Mouse (Mus musculus): ENCODE data around the gene Ulk4. TPM values are rescaled to one million over a fixed set of nuclear protein-coding genes. Genes with fewer than 3 reads are reported as not detected.
A peak's percentile ranks its signal among the peaks of the same experiment; 100 is the strongest.

Gene Ulk4
- polyA plus RNA-seq, 2 experiments: 0.40 to 30.5 TPM

GRCm38 (mm10) chr9:120973026-120973515, 303.9 kb downstream of the Ulk4 start:
- 64% methylated on average over 6 of the region's 6 CpGs for WGBS (ENCODE audit: insufficient replicate concordance)
- Histone ChIP-seq H3K9ac (replicated peaks) (no peak overlapping the region), H3K4me3 (ENCODE audit: insufficient read depth in 1 of 2, low read depth in 2 of 2, low read length in 2 of 2) (no peak overlapping the region), H3K9me3 (ENCODE audit: control insufficient read depth, low read length) (no peaks in the 10 kb centered on the region), H3K27me3 (ENCODE audit: control insufficient read depth, insufficient read depth, low read length) (no peaks in the 10 kb centered on the region), H3K4me1 (replicated peaks; ENCODE audit: control insufficient read depth in 2 of 2, insufficient read depth in 2 of 2, low read length in 1 of 2) (no peaks in the 10 kb centered on the region), H3K27ac (no peak overlapping the region), H3K4me2 (ENCODE audit: low read depth) (no peak overlapping the region), H3K36me3 (replicated peaks; ENCODE audit: control insufficient read depth, insufficient read depth, low read depth) (no peaks in the 10 kb centered on the region)
- DNase-seq (ENCODE audit: low read depth in 3 of 3, low spot score in 3 of 3): no peak
- no peak for ATAC-seq (ENCODE audit: insufficient read depth)
- no peak for TF ChIP-seq EP300 (IDR thresholded peaks at IDR 0.05; ENCODE audit: low read depth)
- no peak for TF ChIP-seq CTCF (IDR thresholded peaks at IDR 0.05; ENCODE audit: low read depth)

- no peaks in the 10 kb centered on the region for H3K27me3 ChIP-seq (ENCODE audit: control insufficient read depth, insufficient read depth, low read length)
- H3K9me3 ChIP-seq (ENCODE audit: control insufficient read depth, low read length): no peaks in the 10 kb centered on the region
- no peak overlapping the region for H3K27ac ChIP-seq
- no peak overlapping the region for H3K4me2 ChIP-seq (ENCODE audit: low read depth)
- no peak overlapping the region for H3K4me3 ChIP-seq (ENCODE audit: insufficient read depth in 1 of 2, low read depth in 2 of 2, low read length in 2 of 2)
- H3K9ac ChIP-seq (replicated peaks): no peak overlapping the region
- DNase-seq (ENCODE audit: low read depth in 3 of 3, low spot score in 3 of 3): no peak
- peaks cover 31% of the 10 kb centered on the region for H3K36me3 ChIP-seq (replicated peaks; ENCODE audit: control insufficient read depth, insufficient read depth, low read depth)
- 90% methylated on average over 10 of the region's 10 CpGs for WGBS (ENCODE audit: insufficient replicate concordance)
- TF ChIP-seq EP300 (IDR thresholded peaks at IDR 0.05; ENCODE audit: low read depth): no peak
- peaks cover 8 to 14% of the 10 kb centered on the region in 2 experiments; a peak in 3 of 4 replicates for H3K4me1 ChIP-seq (replicated peaks; ENCODE audit: control insufficient read depth in 2 of 2, insufficient read depth in 2 of 2, low read length in 1 of 2)
- no peak for ATAC-seq (ENCODE audit: insufficient read depth)
Observed at GRCm38 (mm10) chr9:120965007-120965406, 312.0 kb downstream of the Ulk4 start.

GRCm38 (mm10) chr9:120964224-120964623, 312.8 kb downstream of the Ulk4 start:
- ATAC-seq (ENCODE audit: insufficient read depth) (no peak), DNase-seq (ENCODE audit: low read depth in 3 of 3, low spot score in 3 of 3) (no peak)
- no peak overlapping the region for H3K4me3 ChIP-seq (ENCODE audit: insufficient read depth in 1 of 2, low read depth in 2 of 2, low read length in 2 of 2)
- no peaks in the 10 kb centered on the region for H3K9me3 ChIP-seq (ENCODE audit: control insufficient read depth, low read length)
- H3K9ac ChIP-seq (replicated peaks): no peak overlapping the region
- TF ChIP-seq CTCF (IDR thresholded peaks at IDR 0.05; ENCODE audit: low read depth) (no peak), EP300 (IDR thresholded peaks at IDR 0.05; ENCODE audit: low read depth) (no peak)
- no peaks in the 10 kb centered on the region for H3K27me3 ChIP-seq (ENCODE audit: control insufficient read depth, insufficient read depth, low read length)
- WGBS (ENCODE audit: insufficient replicate concordance): 88% methylated on average over 5 of the region's 5 CpGs
- peaks cover 8 to 14% of the 10 kb centered on the region in 2 experiments; a peak in 3 of 4 replicates for H3K4me1 ChIP-seq (replicated peaks; ENCODE audit: control insufficient read depth in 2 of 2, insufficient read depth in 2 of 2, low read length in 1 of 2)
- peaks cover 39% of the 10 kb centered on the region for H3K36me3 ChIP-seq (replicated peaks; ENCODE audit: control insufficient read depth, insufficient read depth, low read depth)
- no peak overlapping the region for H3K27ac ChIP-seq
- H3K4me2 ChIP-seq (ENCODE audit: low read depth): no peak overlapping the region

- WGBS (ENCODE audit: insufficient replicate concordance): 82% methylated on average over 3 of the region's 3 CpGs
- ATAC-seq (ENCODE audit: insufficient read depth): no peak
- no peak overlapping the region for H3K27ac ChIP-seq
- no peak overlapping the region for H3K4me2 ChIP-seq (ENCODE audit: low read depth)
- no peak for TF ChIP-seq EP300 (IDR thresholded peaks at IDR 0.05; ENCODE audit: low read depth)
- TF ChIP-seq CTCF (IDR thresholded peaks at IDR 0.05; ENCODE audit: low read depth): no peak
- H3K4me3 ChIP-seq (ENCODE audit: insufficient read depth in 1 of 2, low read depth in 2 of 2, low read length in 2 of 2): no peak overlapping the region
- H3K36me3 ChIP-seq (replicated peaks; ENCODE audit: control insufficient read depth, insufficient read depth, low read depth): peaks cover 44% of the 10 kb centered on the region
- no peaks in the 10 kb centered on the region for H3K27me3 ChIP-seq (ENCODE audit: control insufficient read depth, insufficient read depth, low read length)
- no peak overlapping the region for H3K9ac ChIP-seq (replicated peaks)
- peaks cover 8 to 14% of the 10 kb centered on the region in 2 experiments; a peak in 3 of 4 replicates for H3K4me1 ChIP-seq (replicated peaks; ENCODE audit: control insufficient read depth in 2 of 2, insufficient read depth in 2 of 2, low read length in 1 of 2)
- DNase-seq (ENCODE audit: low read depth in 3 of 3, low spot score in 3 of 3): no peak
- H3K9me3 ChIP-seq (ENCODE audit: control insufficient read depth, low read length): no peaks in the 10 kb centered on the region
Observed at GRCm38 (mm10) chr9:120963720-120964119, 313.3 kb downstream of the Ulk4 start.

- no peaks in the 10 kb centered on the region for H3K27me3 ChIP-seq (ENCODE audit: control insufficient read depth, insufficient read depth, low read length)
- peaks cover 50% of the 10 kb centered on the region for H3K36me3 ChIP-seq (replicated peaks; ENCODE audit: control insufficient read depth, insufficient read depth, low read depth)
- DNase-seq (ENCODE audit: low read depth in 3 of 3, low spot score in 3 of 3) (no peak), ATAC-seq (ENCODE audit: insufficient read depth) (peak; percentile 17; the same call in 1 of the 2 replicates)
- H3K9me3 ChIP-seq (ENCODE audit: control insufficient read depth, low read length): no peaks in the 10 kb centered on the region
- H3K27ac ChIP-seq: no peak overlapping the region
- WGBS (ENCODE audit: insufficient replicate concordance): 82% methylated on average over 4 of the region's 4 CpGs
- TF ChIP-seq EP300 (IDR thresholded peaks at IDR 0.05; ENCODE audit: low read depth) (no peak), CTCF (IDR thresholded peaks at IDR 0.05; ENCODE audit: low read depth) (no peak)
- no peak overlapping the region for H3K4me3 ChIP-seq (ENCODE audit: insufficient read depth in 1 of 2, low read depth in 2 of 2, low read length in 2 of 2)
- H3K9ac ChIP-seq (replicated peaks): no peak overlapping the region
- no peak overlapping the region for H3K4me2 ChIP-seq (ENCODE audit: low read depth)
- H3K4me1 ChIP-seq (replicated peaks; ENCODE audit: control insufficient read depth in 2 of 2, insufficient read depth in 2 of 2, low read length in 1 of 2): peaks cover 8 to 14% of the 10 kb centered on the region in 2 experiments; a peak in 3 of 4 replicates
Observed at GRCm38 (mm10) chr9:120963104-120963503, 313.9 kb downstream of the Ulk4 start.
